Mouse (Mus musculus) common myeloid progenitor, adult 5-6 weeks (primary cell): ENCODE data around the gene Lcn4. TPM values are rescaled to one million over a fixed set of nuclear protein-coding genes. Genes with fewer than 3 reads are reported as not detected.
A peak's percentile ranks its signal among the peaks of the same experiment; 100 is the strongest.

Experiments used
- ATAC-seq: replicated peaks from 2 replicates; pipeline ENCODE4 v1.8.0; 2016; ENCODE audit warnings: low read depth, mild to moderate bottlenecking, moderate TSS enrichment, inconsistent platforms; ENCODE audit not compliant: poor library complexity, severe bottlenecking
- total RNA-seq: library from RNA; stranded (forward); fragments of 200-1000, 187-1606 nt; gene quantifications from 2 replicates; pipeline ENCODE4 v1.2.3, GENCODE M21; 2017

The Lcn4 gene
- total RNA-seq = not detected in 2 replicates

DNA sequence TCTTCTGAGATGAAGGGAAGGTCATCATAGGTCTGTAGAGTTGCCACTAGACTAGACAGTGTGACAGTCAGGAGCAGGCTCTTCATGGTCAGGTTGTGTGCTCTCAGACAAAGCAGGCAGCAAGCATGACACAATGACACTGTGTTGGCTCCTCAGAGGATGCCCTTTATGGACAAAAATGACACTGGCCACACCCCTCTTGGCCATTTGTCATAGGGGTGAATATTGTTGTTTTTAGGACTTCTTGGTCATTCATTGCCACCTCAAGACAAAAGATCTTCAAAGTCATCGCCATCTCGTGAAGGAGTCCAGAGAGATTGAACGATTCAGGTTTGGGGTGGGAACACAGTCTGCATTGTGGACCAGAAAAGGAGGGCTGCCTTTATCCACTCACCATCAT, at the start of gene Lcn4:
Lcn4 (minus strand) TSS at position 101 of the 400 bp plus-strand sequence.
- no peak for ATAC-seq

DNA sequence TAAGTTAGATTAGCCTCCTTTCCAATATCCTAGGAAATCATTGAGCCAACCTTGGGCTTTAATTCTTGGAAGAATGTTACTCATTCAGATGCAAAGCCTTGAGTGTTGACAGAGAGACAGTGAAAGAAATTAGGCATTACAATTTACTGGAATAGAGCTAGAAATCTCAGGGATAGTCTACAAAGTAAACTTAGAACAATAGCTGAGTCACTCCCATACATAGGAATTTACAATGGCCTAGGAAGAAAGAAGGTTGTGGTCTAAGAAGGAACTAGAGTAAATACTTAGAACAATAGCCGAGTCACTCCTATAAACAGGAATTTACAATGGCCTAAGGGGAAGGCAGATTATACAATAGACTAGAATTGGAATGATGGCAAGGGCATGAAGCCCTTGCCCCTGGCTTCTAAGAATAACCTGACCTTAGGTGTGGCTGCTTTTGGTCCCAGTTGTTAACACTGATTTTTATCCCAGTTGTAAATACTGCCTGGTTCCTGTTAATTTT, 15.1 kb upstream of the Lcn4 start:
- no peak for ATAC-seq

DNA sequence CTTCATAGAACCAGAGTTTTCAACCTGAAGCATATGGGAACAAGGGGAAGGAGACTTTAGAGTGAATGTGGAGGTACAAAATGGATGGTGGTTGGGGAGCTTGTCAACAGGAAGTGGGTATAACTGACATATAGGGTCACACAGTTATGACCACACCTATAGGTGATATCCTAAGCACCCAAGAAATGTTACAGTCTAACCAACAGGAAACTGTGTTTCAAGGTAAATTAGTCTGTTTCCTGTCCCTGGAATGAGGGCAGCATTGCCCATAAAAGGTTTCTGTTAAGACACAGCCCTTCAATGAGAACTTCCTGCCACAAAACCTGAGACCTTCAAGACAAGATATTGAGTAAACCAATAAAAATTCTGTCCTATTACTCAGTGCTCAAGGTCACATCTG, 2.3 kb downstream of the Lcn4 start:
- ATAC-seq = 0 out of 2 replicates have a peak, but pooled peaks have one; percentile 5

DNA sequence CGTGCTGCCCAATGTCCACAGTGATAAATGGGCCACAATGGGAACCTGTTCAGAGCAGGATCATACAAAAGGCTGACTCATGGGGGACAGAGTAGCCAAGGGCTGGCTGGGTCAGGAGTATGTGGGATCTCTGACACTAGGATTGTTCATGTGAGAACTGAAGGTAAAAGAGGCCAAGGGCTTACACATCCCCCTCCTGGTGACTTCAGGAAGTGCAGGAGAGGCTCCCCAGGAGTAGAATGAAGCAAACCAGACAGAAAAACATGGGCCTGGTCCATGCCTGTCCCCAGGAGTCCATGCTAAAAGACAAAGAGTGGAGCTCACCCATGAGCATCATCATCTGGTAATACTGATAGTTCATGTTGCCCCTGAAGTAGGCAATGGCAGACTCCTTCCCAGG, 7.5 kb downstream of the Lcn4 start:
- ATAC-seq = peak; percentile 91

DNA sequence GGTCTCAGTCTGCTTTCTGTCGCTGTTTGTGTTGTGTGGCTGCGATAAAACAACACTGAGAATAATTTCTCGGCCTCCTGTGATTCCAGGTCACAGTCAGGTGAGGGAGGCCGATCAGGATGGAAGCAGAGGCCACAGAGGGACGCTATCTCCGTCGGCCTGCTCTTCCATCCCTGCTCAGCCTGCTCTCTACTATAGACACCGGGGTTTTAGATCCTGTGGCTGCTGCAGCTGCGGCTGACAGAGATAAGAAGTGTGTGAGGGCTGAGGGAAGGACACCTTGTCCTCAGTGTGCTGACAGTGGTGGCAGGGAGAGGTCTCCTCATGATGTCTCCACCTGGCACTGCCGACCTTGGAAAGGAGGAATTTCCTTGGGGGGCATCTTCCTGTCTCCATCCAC, 8.0 kb downstream of the Lcn4 start:
- peak; percentile 65 for ATAC-seq

GRCm38 (mm10) chr2:26662509-26662882, 8.6 kb downstream of the Lcn4 start:
- no peak for ATAC-seq

DNA sequence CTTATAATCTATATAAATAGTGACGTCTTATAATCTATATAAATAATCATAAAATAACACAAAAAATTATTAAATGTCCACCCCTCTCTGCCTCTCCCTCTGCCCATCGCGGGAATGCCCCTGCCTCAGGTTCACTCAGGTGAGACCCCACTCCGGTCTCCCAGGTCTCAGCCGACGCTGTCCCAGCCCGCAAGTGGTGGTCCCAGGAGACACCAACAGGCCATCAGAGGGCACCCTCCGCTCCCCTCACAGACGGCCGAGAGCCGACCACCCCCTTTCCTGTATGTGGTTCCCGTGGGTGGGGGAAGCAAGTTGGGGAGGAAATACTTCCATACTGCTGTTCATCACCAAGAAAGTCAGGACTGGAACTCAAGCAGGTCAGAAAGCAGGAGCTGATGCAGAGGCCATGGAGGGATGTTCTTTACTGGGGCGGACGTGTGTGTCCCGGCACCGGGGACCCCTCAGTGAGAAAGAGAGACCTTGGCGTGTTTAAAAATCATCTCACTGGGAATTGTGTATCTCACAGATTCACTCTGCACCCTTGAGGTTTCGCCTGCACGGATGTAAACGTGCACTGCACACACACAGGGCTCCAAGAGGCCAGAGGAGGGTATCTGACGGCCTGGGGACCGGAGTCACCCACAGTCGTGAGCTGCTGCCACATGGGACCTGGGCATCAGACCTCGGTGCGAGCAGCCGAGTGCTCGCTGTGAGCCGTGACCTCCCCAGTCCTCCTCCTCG, 9.1 kb downstream of the Lcn4 start:
- no peak for ATAC-seq

GRCm38 (mm10) chr2:26661143-26661752, 9.8 kb downstream of the Lcn4 start:
- ATAC-seq = peak; percentile 69

DNA sequence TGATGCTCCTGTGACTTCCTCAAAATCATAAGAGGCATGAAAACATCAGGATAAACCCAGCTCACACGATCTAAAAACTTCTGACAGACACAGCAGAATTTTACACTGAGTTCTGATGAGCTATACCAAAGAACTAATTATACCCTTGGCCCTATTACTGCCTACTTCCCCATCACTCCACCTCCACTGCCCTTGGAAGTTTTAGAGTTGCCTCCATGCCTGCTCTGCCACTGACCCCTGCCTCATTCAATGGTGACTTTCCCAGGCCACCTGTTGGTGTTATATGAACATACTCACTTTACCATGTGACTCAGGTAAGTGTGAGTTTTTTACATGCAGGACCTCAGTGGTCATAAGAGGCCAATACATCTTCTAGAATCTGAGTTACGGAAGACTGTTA, 13.7 kb downstream of the Lcn4 start:
- ATAC-seq = no peak

DNA sequence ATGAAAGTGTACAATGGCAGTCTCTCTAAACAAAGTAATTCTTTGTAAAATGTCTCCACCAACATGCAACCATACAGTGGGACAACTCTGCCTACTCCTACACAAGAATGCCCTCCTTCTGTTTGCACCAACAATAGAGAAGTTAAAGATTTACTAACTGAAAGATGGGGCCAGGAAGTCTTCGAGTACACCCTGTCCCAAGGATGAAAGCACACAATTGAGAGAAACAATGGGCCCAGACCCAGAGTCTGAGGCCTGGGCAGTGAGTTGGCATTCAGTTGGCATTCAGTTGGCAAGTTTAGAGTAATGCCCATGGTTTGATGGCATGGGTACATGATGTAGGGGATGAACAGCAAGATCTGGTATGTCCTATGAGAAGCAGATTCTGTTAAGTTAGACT, 16.4 kb downstream of the Lcn4 start:
- no peak for ATAC-seq

DNA sequence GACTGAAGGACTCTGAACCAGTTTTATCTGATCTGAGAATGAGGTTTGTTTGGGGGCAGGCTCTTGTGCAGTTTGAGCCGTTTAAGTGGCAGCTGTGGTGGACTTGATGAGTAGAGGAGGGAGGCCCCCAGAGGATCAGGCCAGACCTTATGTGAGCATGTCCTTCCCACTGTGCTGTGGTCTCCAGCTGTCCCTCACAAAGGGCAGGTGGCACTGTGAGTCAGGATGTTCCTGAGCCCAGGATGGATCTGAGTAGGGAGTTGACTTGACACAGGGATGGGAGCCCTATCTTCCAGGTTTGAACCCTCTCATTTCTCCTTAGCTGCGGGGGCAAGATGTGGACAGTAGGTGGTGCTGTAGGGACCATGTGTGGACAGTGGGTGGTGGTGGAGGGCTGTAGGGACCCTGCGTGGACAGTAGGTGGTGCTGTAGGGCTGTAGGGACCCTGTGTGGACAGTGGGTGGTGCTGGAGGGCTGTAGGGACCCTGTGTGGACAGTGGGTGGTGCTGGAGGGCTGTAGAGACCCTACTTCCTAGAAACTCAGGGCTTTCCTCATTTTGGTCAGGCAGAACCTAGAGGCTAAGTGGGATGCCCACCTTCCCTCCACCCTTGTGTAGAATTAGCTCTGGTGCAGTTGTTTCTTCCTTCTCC, 24.3 kb downstream of the Lcn4 start:
- ATAC-seq = peak; percentile 99

DNA sequence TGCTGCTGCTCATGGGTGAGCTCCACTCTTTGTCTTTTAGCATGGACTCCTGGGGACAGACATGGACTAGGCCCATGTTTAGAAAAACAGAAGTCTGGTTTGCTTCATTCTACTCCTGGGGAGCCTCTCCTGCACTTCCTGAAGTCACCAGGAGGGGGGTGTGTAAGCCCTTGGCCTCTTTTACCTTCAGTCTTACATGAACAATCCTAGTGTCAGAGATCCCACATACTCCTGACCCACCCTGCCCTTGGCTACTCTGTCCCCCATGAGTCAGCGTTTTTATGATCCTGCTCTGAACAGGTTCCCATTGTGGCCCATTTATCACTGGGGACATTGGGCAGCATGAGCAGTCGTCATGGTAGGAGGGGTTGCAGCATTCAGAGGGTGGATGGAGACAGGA, 27.1 kb downstream of the Lcn4 start:
- ATAC-seq = peak; percentile 28; the same call in 1 of the 2 replicates

DNA sequence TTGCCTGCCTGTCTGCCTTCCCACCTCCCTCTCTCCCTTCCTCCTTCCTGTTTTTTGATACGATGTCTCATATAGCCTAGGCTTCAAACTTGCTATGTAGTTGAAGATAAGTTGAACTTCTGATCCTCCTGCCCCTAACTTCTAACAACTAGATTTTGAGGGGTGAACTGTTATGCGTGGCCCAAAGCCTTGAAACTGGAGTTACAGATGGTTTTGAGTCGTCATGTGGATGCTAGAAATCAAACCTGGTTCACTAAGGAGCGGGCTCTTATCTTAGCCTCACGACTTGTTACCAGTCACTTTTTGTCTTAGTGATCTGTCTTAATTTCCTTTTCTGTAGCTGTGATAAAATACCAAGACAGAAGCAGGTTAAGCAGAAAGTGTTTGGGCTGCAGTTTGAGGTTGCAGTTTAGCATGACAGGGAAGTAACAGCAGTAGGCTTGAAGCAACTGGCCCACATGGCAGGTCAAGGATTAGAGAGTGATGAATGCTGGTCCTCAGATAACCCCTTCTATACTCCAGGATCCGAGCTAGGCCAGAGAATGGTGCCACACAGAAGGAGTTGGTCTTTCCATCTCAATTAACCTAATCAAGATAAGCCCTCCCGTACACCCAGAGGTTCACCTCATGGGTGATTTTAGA, 30.0 kb downstream of the Lcn4 start:
- ATAC-seq = no peak

GRCm38 (mm10) chr2:26639838-26640830, 30.9 kb downstream of the Lcn4 start:
- peak; percentile 81 for ATAC-seq

DNA sequence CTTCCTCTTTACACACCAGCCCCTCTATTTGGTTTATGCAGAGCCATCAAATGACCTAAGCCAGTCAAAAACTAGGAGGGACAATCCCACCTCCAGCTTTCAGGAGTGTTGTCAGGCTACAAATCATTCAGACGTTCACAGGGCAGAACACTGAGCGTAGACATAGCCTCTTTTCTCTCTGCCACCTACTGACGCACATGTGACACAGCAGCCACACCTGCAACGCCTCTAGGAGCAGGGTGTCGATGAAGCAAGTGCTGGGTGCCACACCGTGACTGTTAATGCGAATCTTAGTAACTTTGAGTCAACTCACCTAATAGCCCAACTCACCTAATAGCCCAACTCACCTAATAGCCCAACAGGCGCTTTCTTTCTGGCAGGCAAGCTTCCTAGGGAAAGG, 32.0 kb downstream of the Lcn4 start:
- ATAC-seq = no peak

DNA sequence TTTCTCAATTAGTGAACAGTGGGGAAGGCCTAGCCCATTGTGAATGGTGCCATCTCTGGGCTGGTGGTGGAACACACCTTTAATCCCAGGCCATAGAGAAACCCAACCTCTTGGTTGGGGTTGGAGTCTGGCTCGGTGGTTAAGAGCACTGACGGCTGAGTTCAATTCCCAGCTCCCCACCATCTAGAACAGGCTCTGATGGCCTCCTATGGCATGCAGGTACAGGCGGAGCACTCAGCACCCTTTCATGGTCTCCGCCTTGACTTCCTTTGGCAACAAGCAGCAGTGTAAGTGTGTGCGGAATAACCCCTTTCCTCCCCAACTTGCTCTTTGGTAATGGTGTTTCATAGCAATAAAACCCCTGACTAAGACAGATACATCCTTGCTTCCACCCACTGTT, 32.5 kb downstream of the Lcn4 start:
- ATAC-seq = no peak

- no peak for ATAC-seq
Observed at GRCm38 (mm10) chr2:26638039-26638438, 33.0 kb downstream of the Lcn4 start.

DNA sequence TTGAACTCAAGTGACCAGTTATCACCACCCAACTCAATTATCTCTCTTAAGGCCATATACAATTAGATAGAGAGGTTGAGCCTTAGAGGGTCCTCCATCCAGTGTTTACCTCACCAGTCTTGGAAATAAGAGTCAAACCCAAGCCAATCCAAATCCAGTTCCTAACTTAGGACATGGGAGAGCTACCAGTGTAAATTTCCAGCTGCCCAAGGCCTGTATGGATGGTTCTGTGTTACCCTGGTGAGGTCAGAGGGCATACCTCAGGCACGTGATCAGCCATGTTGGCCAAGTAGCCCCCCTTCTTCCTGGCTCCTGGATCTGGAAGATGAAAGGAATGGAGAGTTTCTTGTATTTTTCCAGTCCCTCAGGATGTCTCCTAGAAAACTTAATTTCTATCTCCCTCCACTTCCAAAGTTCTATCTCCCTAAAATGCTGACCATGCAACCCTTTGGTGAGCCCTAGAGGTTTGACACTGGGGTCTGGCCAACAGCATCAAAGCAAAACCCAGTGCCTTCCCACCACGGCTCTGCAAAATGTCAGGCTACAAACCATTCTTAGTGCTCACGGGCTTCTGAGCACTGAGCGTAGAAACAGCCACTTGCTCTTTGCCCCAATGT, 33.7 kb downstream of the Lcn4 start:
- no peak for ATAC-seq

DNA sequence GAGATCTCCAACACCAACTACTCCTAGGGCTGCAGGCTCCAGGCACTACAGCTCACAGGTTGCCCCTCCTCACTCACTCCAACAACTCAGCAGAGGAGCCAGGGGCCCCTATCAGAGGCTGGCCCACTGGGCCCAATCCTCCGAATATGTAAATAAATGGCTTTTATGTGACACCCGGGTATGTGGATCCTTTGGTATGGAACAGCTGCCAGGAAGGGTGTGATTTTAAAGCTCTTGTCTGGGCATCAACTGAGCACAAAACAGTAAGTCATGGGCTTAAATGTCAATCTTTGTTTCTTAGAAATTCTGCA, 34.8 kb downstream of the Lcn4 start:
- ATAC-seq = no peak
